Mouse (Mus musculus) forebrain, embryonic 12.5 days (tissue): ENCODE measurements around the gene Kifc3. TPM values are rescaled to one million over a fixed set of nuclear protein-coding genes. Genes with fewer than 3 reads are reported as not detected.
A peak's percentile ranks its signal among the peaks of the same experiment; 100 is the strongest.

Experiments
- ATAC-seq: fragments of 200-750 bp; cut with Nextera tagmentation; 2 replicates; pipeline ENCODE4 v1.8.0; 2017; ENCODE audit warnings: moderate TSS enrichment; ENCODE audit not compliant: low FRiP score
- H3K27ac ChIP-seq: fragments of 300-500 bp; sonication (generic); 2 replicates; pipeline ENCODE4 v1.5.1; 2016; ENCODE audit warnings: mild to moderate bottlenecking
- H3K27me3 ChIP-seq: fragments of 300-500 bp; sonication (generic); 2 replicates; pipeline ENCODE4 v1.6.1; 2016; ENCODE audit warnings: mild to moderate bottlenecking
- H3K36me3 ChIP-seq: fragments of 300-500 bp; sonication (generic); replicated peaks from 2 replicates; pipeline ENCODE4 v1.6.1; 2016; ENCODE audit warnings: mild to moderate bottlenecking
- H3K4me1 ChIP-seq: fragments of 300-500 bp; sonication (generic); 2 replicates; pipeline ENCODE4 v1.6.1; 2016
- H3K4me2 ChIP-seq: fragments of 300-500 bp; sonication (generic); 2 replicates; pipeline ENCODE4 v1.6.1; 2016; ENCODE audit warnings: mild to moderate bottlenecking, moderate library complexity
- H3K4me3 ChIP-seq: fragments of 300-500 bp; sonication (generic); replicated peaks from 2 replicates; pipeline ENCODE4 v1.5.1; 2016; ENCODE audit warnings: mild to moderate bottlenecking
- H3K9ac ChIP-seq: fragments of 300-500 bp; sonication (generic); 2 replicates; pipeline ENCODE4 v1.6.1; 2016; ENCODE audit warnings: mild to moderate bottlenecking
- H3K9me3 ChIP-seq: fragments of 300-500 bp; sonication (generic); 2 replicates; pipeline ENCODE4 v1.6.1; 2016
- WGBS: fragments of 180-500 bp; shearing (Covaris S2); methylation state at CpG from one replicate; pipeline ENCODE4 v1.1.7; 2016; 5-methylcytosine and 5-hydroxymethylcytosine counted together
- polyA plus RNA-seq: library from polyadenylated mRNA; unstranded; fragments of >200 nt; fragmentation: Nextera tagmentation; extraction: Ambion mirVana; gene quantifications from 2 replicates; pipeline ENCODE4 v1.2.1, GENCODE M21; 2016

The Kifc3 gene
- polyA plus RNA-seq, 1 experiment from 2014 or later = 8.3 TPM

DNA sequence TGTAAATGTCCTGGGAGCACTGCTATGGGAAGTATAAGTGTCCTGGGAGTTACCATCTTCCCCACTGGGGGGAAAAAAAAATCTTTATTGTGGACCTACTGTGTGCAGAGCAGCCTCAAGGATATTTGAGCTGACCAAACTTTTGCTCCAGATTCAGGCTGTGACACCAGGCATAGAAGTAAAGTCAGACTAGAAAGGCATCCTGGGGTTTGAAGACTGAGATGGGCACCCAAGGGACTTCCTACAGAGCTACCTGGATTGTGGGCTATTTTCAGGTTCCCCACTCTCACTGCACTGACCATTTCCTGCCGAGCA is 63.6 kb downstream of the Kifc3 start:
- no peak overlapping the region for H3K27ac ChIP-seq
- H3K4me1 ChIP-seq = peaks cover 46% of the 10 kb centered on the region
- H3K36me3 ChIP-seq = no peaks in the 10 kb centered on the region
- H3K4me2 ChIP-seq = no peak overlapping the region
- no peak overlapping the region for H3K4me3 ChIP-seq
- H3K9me3 ChIP-seq = no peaks in the 10 kb centered on the region
- no peak overlapping the region for H3K9ac ChIP-seq
- ATAC-seq = no peak
- 50% methylated on average over 1 of the region's 1 CpGs for WGBS
- peaks cover 64% of the 10 kb centered on the region for H3K27me3 ChIP-seq

DNA sequence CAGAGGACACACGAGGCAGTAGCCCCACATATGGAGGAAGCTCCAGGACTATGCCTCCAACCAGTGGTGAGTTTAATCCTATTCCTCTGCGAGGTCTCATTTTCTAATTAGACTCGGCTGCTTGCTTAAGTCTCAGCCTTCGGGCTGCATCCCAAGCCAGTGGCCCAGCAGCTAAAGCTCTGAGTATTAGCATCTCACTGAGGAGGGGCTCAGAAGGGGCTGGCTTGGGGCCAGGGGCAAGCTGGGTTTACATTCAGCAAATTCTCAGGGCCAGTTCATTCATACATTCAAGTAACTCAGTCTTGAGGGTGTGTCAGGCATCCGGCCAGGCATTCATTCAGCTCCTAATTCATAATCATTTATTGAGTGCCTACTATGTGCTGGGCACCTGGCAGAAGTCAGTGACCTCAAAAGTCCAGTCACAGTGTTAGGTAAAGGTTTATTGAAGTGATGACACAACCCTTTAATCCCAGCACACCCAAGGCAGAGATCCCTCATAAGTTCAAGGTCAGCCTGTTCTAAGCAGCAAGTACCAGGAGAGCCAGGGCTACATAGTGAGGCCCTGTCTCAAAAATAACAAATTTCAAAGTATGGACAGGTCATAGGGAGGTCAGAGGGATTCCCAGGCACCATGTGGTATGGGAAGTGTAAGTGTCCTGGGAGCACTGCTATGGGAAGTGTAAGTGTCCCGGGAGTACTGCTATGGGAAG is 64.1 kb downstream of the Kifc3 start:
- H3K4me2 ChIP-seq = peak overlapping the region; percentile 57

DNA sequence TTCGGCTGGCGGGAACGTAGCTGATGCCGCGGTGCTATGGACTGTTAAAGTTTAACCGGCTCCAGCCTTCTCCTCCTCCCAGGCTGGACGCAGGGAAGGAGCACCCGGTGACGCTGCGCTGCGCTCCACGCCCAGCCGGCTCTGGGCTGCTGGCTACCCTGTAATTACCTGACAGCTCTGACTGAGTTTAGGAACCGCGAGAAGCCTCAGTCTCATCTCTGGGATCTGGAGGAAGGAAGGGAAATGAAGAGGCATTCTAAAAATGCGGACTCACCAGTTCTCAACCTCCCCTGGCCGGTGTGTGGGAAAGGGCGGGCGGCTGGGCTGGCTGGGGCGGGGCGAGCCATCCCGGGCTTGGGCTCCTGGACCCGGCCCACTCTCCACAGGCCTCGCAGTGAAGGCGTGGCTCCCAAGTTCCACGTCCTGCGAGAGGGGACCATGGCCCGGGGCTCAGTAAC is 64.9 kb downstream of the Kifc3 start:
- Histone ChIP-seq H3K4me3 (peak overlapping the region; percentile 29), H3K4me2 (peak overlapping the region; percentile 57), H3K36me3 (no peaks in the 10 kb centered on the region), H3K4me1 (peaks cover 38% of the 10 kb centered on the region), H3K27ac (no peak overlapping the region), H3K27me3 (peaks cover 61% of the 10 kb centered on the region), H3K9ac (peak overlapping the region; percentile 21; the same call in 1 of the 2 replicates), H3K9me3 (no peaks in the 10 kb centered on the region)
- no peak for ATAC-seq
- WGBS = 1% methylated on average over 28 of the region's 28 CpGs

More for the DNA sequence above, 64.1 kb downstream of the Kifc3 start:
- H3K4me1 ChIP-seq = peaks cover 46% of the 10 kb centered on the region
- peaks cover 64% of the 10 kb centered on the region for H3K27me3 ChIP-seq
- H3K36me3 ChIP-seq = no peaks in the 10 kb centered on the region
- 17% methylated on average over 6 of the region's 6 CpGs for WGBS
- H3K9me3 ChIP-seq = no peaks in the 10 kb centered on the region
- H3K27ac ChIP-seq = no peak overlapping the region
- no peak for ATAC-seq
- peak overlapping the region; percentile 29 for H3K4me3 ChIP-seq
- H3K9ac ChIP-seq = peak overlapping the region; percentile 21; the same call in 1 of the 2 replicates

DNA sequence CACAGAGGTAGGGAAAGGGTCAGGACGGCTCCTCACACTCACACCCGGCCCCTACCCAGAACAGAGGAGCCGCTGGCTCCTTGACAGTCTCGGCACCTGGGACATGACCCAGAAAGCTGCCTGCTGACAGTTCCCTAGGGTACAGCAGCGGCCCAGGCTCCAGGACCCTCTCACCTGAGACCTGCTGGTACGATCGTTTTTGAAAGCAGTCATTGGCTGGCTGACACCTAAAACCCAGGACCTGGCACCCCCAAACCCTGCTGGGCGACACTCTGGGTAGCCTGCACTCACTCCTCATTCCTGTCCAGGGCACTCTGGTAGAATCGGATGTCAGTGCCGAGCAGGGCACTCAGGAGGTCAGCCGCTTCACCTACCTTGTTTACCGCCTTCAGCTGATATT is 65.4 kb downstream of the Kifc3 start:
- H3K27ac ChIP-seq = no peak overlapping the region
- no peak overlapping the region for H3K9ac ChIP-seq
- peak overlapping the region; percentile 57 for H3K4me2 ChIP-seq
- H3K4me3 ChIP-seq = peak overlapping the region; percentile 29
- no peaks in the 10 kb centered on the region for H3K9me3 ChIP-seq
- H3K27me3 ChIP-seq = peaks cover 57% of the 10 kb centered on the region
- peaks cover 33% of the 10 kb centered on the region for H3K4me1 ChIP-seq
- ATAC-seq = no peak
- 12% methylated on average over 12 of the region's 12 CpGs for WGBS
- no peaks in the 10 kb centered on the region for H3K36me3 ChIP-seq

DNA sequence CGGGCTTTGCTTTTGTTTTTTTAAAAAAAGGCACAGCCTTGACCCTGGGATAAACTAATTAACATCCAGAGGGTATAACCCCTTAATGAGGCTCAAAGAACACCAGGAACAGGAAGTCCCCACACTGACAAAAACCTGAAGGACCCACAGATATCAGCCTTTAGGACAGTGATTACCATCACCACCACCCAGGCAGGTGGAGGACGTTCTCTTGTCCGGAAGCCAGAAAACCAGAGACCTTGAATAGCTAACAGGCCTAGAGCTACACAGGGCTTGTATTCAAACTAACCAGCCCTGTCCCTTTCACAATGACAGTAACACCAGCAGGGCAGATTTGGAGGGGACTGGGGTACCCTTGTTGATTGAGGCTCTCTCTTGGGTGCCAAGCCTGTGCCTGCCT is 66.4 kb downstream of the Kifc3 start:
- no peak for ATAC-seq
- 80% methylated on average over 3 of the region's 3 CpGs for WGBS
- Histone ChIP-seq H3K36me3 (no peaks in the 10 kb centered on the region), H3K27ac (no peak overlapping the region), H3K4me1 (peaks cover 24% of the 10 kb centered on the region), H3K4me3 (no peak overlapping the region), H3K9me3 (no peaks in the 10 kb centered on the region), H3K4me2 (no peak overlapping the region), H3K27me3 (peaks cover 53% of the 10 kb centered on the region), H3K9ac (no peak overlapping the region)

DNA sequence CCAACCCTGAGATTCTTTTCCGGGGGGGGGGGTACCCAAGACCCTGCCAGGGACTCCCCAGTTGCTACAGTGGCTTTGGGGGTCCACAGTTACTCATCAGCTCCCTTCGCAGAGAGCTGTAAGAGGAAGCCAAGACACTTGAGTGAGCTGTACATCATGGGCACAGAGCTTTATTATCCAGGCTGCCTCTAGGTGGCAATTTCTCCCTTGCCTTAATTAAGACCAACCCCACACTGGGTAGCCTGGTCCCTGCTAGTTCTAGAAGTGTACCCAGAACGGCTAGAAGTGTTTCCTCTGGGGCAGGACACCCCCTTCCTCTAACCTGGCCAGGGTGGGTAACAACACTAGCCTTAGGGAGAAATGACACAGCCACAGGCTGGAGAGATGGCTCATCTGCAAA is 67.4 kb downstream of the Kifc3 start:
- 43% methylated on average over 3 of the region's 3 CpGs for WGBS
- Histone ChIP-seq H3K9ac (no peak overlapping the region), H3K4me1 (peaks cover 19% of the 10 kb centered on the region), H3K4me3 (no peak overlapping the region), H3K27me3 (peaks cover 44% of the 10 kb centered on the region), H3K36me3 (no peaks in the 10 kb centered on the region), H3K27ac (no peak overlapping the region), H3K4me2 (no peak overlapping the region), H3K9me3 (no peaks in the 10 kb centered on the region)
- 0 out of 2 replicates have a peak, but pooled peaks have one; percentile 44 for ATAC-seq

DNA sequence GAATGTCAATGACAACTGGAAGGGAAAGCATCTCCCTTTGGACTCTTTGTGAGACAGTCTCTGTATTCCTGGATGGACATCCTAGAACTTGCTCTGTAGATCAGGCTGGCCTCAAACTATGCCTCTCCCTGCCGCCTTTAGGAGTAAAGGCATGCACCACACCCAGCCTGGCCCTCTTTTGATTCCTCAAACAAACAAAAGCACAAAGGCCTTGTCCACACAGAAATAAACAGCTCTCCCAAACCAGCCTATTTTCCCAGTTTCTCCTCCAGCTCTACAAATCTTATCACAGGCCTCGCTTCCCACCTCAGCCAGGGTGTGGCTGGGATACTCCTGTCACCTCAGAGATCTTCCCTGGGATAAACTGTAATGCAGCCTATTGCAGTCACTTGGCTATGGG is 68.4 kb downstream of the Kifc3 start:
- H3K4me1 ChIP-seq = peaks cover 19% of the 10 kb centered on the region
- no peak overlapping the region for H3K27ac ChIP-seq
- H3K36me3 ChIP-seq = no peaks in the 10 kb centered on the region
- H3K27me3 ChIP-seq = peaks cover 33% of the 10 kb centered on the region
- no peak overlapping the region for H3K4me2 ChIP-seq
- no peaks in the 10 kb centered on the region for H3K9me3 ChIP-seq
- 78% methylated on average over 2 of the region's 2 CpGs for WGBS
- no peak overlapping the region for H3K4me3 ChIP-seq
- no peak for ATAC-seq
- no peak overlapping the region for H3K9ac ChIP-seq

DNA sequence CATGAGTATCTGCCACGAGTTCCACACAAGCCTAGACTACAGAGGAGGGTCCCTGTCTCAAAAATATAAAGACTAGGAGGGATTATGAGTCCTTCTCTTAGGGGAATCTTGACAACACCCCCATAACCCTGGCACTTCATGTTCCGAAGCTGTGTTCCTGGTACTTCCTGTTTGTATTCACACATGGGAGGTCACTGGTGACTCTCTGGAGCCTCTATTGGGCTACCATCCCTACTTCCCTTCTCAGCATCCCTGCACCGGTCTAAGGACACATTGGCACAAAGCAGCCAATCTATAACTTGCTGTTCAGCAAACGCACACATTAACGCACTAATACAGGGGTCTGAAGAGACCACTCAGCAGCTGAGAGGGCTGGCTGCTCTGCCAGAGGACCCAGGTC is 70.6 kb downstream of the Kifc3 start:
- no peaks in the 10 kb centered on the region for H3K9me3 ChIP-seq
- peaks cover 1% of the 10 kb centered on the region; the same call in 1 of the 2 replicates for H3K4me1 ChIP-seq
- no peak overlapping the region for H3K9ac ChIP-seq
- ATAC-seq = no peak
- no peak overlapping the region for H3K27ac ChIP-seq
- WGBS = 83% methylated on average over 5 of the region's 5 CpGs
- no peak overlapping the region for H3K4me3 ChIP-seq
- H3K36me3 ChIP-seq = no peaks in the 10 kb centered on the region
- peaks cover 16% of the 10 kb centered on the region for H3K27me3 ChIP-seq
- no peak overlapping the region for H3K4me2 ChIP-seq

DNA sequence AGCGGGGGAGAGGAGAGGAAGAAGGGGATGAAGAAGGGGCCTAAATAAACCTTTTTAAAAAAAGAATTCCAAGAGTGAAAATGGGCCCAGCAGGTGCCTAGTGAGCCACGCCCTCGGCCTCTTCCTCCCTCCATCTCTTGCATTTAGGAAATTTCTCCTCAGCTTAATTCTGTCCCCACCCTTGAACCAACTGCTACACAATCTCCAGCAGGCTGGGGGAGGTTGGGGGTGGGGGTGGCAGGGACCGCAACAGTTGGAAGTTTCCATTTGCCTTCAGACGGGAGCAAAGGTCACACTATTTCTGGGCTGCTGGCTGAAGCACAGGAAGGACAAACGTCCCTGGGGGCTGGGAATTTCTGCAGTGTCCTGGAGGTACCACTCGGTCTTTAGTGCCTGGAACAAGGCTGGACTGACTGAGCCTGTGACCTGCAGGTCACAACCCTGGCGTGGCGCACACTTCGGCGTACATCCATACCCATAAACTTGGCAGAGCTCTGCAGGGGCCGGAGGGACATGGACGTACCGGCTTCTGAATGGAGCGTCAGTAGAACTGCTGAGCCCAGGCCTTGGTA is 71.6 kb downstream of the Kifc3 start:
- Histone ChIP-seq H3K9me3 (no peaks in the 10 kb centered on the region), H3K4me2 (no peak overlapping the region), H3K36me3 (no peaks in the 10 kb centered on the region), H3K4me3 (no peak overlapping the region), H3K27ac (no peak overlapping the region), H3K9ac (no peak overlapping the region), H3K27me3 (peaks cover 7% of the 10 kb centered on the region), H3K4me1 (no peaks in the 10 kb centered on the region)
- ATAC-seq = no peak
- WGBS = 69% methylated on average over 15 of the region's 15 CpGs

DNA sequence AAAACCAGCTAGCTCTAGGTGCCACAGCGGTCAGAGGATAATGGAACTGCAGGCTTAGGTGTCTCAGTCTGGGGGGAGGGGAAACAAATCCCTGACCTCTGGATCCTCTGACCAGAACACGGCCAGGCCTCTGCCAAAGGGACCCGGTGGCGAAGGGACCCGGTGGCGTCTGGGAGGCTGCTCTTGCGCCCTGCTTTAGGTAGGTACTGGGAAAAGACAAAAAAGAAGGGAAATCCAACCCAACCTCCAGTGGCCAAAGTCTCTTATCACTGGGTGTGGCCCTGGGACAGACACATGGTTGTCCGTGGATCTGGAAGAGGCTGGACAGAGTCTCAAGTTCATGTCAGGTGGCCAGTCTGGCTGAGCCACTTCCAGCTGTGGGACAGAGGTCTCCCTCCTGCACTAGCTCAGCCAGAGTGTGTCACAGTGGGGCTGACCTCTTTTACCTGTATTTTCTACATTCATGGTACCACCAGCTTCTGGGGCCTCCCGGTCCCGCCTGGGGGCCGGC is 73.8 kb downstream of the Kifc3 start:
- no peak for ATAC-seq
- H3K27ac ChIP-seq = no peak overlapping the region
- H3K4me1 ChIP-seq = no peaks in the 10 kb centered on the region
- H3K9ac ChIP-seq = no peak overlapping the region
- 86% methylated on average over 11 of the region's 11 CpGs for WGBS
- no peaks in the 10 kb centered on the region for H3K9me3 ChIP-seq
- no peaks in the 10 kb centered on the region for H3K36me3 ChIP-seq
- H3K4me2 ChIP-seq = no peak overlapping the region
- H3K27me3 ChIP-seq = peaks cover 7% of the 10 kb centered on the region
- no peak overlapping the region for H3K4me3 ChIP-seq

DNA sequence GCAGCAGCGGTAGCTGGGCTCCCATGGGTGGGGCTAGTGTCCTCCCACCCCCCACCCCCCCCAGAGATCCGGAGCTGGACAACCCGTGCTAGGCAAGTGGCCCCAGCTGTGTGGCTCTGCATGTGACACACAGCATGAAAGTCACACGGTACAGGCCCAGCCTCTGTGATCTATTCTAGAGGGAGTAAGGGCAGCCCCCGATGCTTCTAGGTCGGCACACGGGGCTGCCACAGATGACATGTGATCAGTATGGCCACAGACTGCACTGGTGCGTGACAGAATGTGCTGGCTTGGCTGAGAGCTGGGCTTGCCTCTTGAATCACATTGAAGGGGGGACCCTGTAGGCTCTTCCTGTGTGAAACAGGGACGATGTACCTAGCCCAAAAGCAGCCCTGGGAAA is 75.0 kb downstream of the Kifc3 start:
- no peaks in the 10 kb centered on the region for H3K36me3 ChIP-seq
- no peak overlapping the region for H3K27ac ChIP-seq
- no peaks in the 10 kb centered on the region for H3K9me3 ChIP-seq
- H3K4me2 ChIP-seq = no peak overlapping the region
- WGBS = 78% methylated on average over 9 of the region's 9 CpGs
- no peak overlapping the region for H3K4me3 ChIP-seq
- H3K27me3 ChIP-seq = peaks cover 5% of the 10 kb centered on the region
- ATAC-seq = no peak
- H3K9ac ChIP-seq = no peak overlapping the region
- no peaks in the 10 kb centered on the region for H3K4me1 ChIP-seq

DNA sequence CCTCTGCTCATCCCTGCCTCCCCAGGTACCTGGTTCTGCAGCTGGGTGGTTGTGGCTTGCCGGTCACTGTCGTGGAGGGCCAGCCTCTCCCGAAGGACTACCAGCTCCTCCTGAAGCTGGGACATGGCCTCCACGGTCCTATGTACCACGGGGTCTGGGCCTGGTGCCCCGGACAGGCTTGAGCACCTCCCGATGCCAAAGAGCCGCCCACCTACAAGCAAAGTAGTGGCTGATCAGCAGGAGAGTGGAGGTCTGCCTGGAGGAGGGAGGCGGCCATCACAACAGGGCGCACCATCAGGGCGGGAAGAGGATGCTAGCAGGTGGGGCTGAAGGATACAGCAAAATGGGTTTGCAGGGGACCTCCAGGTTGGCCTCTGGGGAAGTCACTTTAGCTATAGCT is 76.1 kb downstream of the Kifc3 start:
- Histone ChIP-seq H3K36me3 (no peaks in the 10 kb centered on the region), H3K4me3 (no peak overlapping the region), H3K27ac (no peak overlapping the region), H3K27me3 (peaks cover 5% of the 10 kb centered on the region), H3K9ac (no peak overlapping the region), H3K9me3 (no peaks in the 10 kb centered on the region), H3K4me2 (no peak overlapping the region), H3K4me1 (peaks cover 5% of the 10 kb centered on the region)
- WGBS = 88% methylated on average over 11 of the region's 11 CpGs
- no peak for ATAC-seq

DNA sequence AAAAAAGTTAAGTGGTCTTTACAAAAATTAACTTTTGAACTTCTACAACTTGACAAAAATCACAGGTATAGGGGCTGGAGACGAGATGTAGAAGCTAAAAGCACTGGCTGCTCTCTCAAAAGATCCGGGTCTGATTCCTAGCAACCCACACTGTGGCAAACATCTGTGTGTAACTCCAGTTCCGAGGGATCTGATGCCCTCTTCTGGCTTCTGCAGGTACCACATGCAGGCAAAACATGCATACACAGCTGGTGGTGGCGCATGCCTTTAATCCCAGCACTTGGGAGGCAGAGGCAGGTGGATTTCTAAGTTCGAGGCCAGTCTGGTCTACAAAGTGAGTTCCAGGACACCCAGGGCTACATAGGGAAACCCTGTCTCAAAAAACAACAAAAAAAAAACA is 79.2 kb downstream of the Kifc3 start:
- Histone ChIP-seq H3K27ac (no peak overlapping the region), H3K4me1 (peaks cover 5% of the 10 kb centered on the region), H3K9ac (no peak overlapping the region), H3K27me3 (peaks cover 5% of the 10 kb centered on the region; the same call in 1 of the 2 replicates), H3K4me3 (no peak overlapping the region), H3K4me2 (no peak overlapping the region), H3K36me3 (no peaks in the 10 kb centered on the region), H3K9me3 (no peaks in the 10 kb centered on the region)
- WGBS = 91% methylated on average over 5 of the region's 5 CpGs
- ATAC-seq = no peak
